Mouse (Mus musculus) lung, embryonic 14.5 days (tissue): ENCODE data around the gene Atp13a2. TPM values are rescaled to one million over a fixed set of nuclear protein-coding genes. Genes with fewer than 3 reads are reported as not detected.

Source experiments
- ATAC-seq: fragments of 200-750 bp; cut with Nextera tagmentation; 2 replicates; pipeline ENCODE4 v1.8.0; 2017; ENCODE audit warnings: mild to moderate bottlenecking, moderate TSS enrichment, moderate library complexity; ENCODE audit not compliant: insufficient read depth
- DNase-seq: peaks from one replicate; pipeline ENCODE4 v3.0.0-alpha.2; 2015
- H3K27ac ChIP-seq: fragments of 300-500 bp; sonication (generic); 2 replicates; pipeline ENCODE4 v1.5.1; 2014; ENCODE audit warnings: low read depth, mild to moderate bottlenecking, moderate library complexity
- H3K27me3 ChIP-seq: fragments of 300-500 bp; sonication (generic); 2 replicates; pipeline ENCODE4 v1.6.1; 2014; ENCODE audit warnings: low read length, control low read depth; ENCODE audit not compliant: insufficient read depth
- H3K36me3 ChIP-seq: fragments of 300-500 bp; sonication (generic); 2 replicates; pipeline ENCODE4 v1.6.1; 2014; ENCODE audit warnings: control low read depth; ENCODE audit not compliant: insufficient read depth
- H3K4me1 ChIP-seq: fragments of 300-500 bp; sonication (generic); 2 replicates; pipeline ENCODE4 v1.6.1; 2014; ENCODE audit warnings: antibody characterized with exemption, control low read depth; ENCODE audit not compliant: insufficient read depth
- H3K4me2 ChIP-seq: fragments of 300-500 bp; sonication (generic); 2 replicates; pipeline ENCODE4 v1.6.1; 2014; ENCODE audit warnings: mild to moderate bottlenecking
- H3K4me3 ChIP-seq: fragments of 300-500 bp; sonication (generic); 2 replicates; pipeline ENCODE4 v1.5.1; 2014; ENCODE audit warnings: low read depth, low read length
- H3K9ac ChIP-seq: fragments of 300-500 bp; sonication (generic); 2 replicates; pipeline ENCODE4 v1.6.1; 2014
- H3K9me3 ChIP-seq: fragments of 300-500 bp; sonication (generic); 2 replicates; pipeline ENCODE4 v1.6.1; 2016; ENCODE audit warnings: low read depth, low read length, control low read depth
- CTCF ChIP-seq: IDR thresholded peaks from 2 replicates; pipeline ENCODE4 v1.5.1; 2016; ENCODE audit warnings: antibody characterized with exemption, low read depth
- WGBS: fragments of 180-500 bp; shearing (Covaris S2); extraction: QIAGEN DNeasy Blood & Tissue Kit; methylation state at CpG from one replicate; pipeline ENCODE4 v1.1.7; 2014; 5-methylcytosine and 5-hydroxymethylcytosine counted together
- polyA plus RNA-seq: library from polyadenylated mRNA; unstranded; fragments of >200 nt; fragmentation: Nextera tagmentation; extraction: Ambion mirVana; gene quantifications from 2 replicates; pipeline ENCODE4 v1.2.1, GENCODE M21; 2014

The Atp13a2 gene
- polyA plus RNA-seq, 1 experiment from 2014 or later: 37.2 TPM

GRCm38 (mm10) chr4:140987476-140987875 is 803 bp downstream of the Atp13a2 start:
- Histone ChIP-seq H3K27ac (no peak overlapping the region), H3K36me3 (peaks cover 3% of the 10 kb centered on the region; the same call in 1 of the 2 replicates), H3K9me3 (no peaks in the 10 kb centered on the region), H3K4me1 (peaks cover 5% of the 10 kb centered on the region), H3K27me3 (no peaks in the 10 kb centered on the region), H3K9ac (peak overlapping the region; percentile 75), H3K4me2 (peak overlapping the region; percentile 88), H3K4me3 (peak overlapping the region; percentile 94)
- 23% methylated on average over 7 of the region's 7 CpGs for WGBS
- no peak for TF ChIP-seq CTCF
- no peak for ATAC-seq
- peak; percentile 19 for DNase-seq

GRCm38 (mm10) chr4:140988706-140989290 is 2.1 kb downstream of the Atp13a2 start:
- H3K27me3 ChIP-seq: no peaks in the 10 kb centered on the region
- ATAC-seq: no peak
- H3K4me1 ChIP-seq: peaks cover 5% of the 10 kb centered on the region
- H3K27ac ChIP-seq: no peak overlapping the region
- no peak overlapping the region for H3K4me3 ChIP-seq
- no peak for DNase-seq
- H3K9ac ChIP-seq: no peak overlapping the region
- peaks cover 14% of the 10 kb centered on the region; the same call in 1 of the 2 replicates for H3K36me3 ChIP-seq
- no peak overlapping the region for H3K4me2 ChIP-seq
- H3K9me3 ChIP-seq: no peaks in the 10 kb centered on the region
- 66% methylated on average over 7 of the region's 7 CpGs for WGBS
- TF ChIP-seq CTCF: no peak

GRCm38 (mm10) chr4:140989447-140989846 is 2.8 kb downstream of the Atp13a2 start:
- DNase-seq (no peak), ATAC-seq (no peak)
- TF ChIP-seq CTCF: no peak
- no peak overlapping the region for H3K4me2 ChIP-seq
- no peaks in the 10 kb centered on the region for H3K9me3 ChIP-seq
- no peak overlapping the region for H3K9ac ChIP-seq
- no peak overlapping the region for H3K27ac ChIP-seq
- 91% methylated on average over 14 of the region's 14 CpGs for WGBS
- H3K27me3 ChIP-seq: no peaks in the 10 kb centered on the region
- H3K36me3 ChIP-seq: peaks cover 19% of the 10 kb centered on the region
- H3K4me3 ChIP-seq: no peak overlapping the region
- peaks cover 5% of the 10 kb centered on the region for H3K4me1 ChIP-seq

- no peaks in the 10 kb centered on the region for H3K9me3 ChIP-seq
- WGBS: 85% methylated on average over 20 of the region's 20 CpGs
- ATAC-seq: no peak
Measured at GRCm38 (mm10) chr4:140992215-140992614, 5.5 kb downstream of the Atp13a2 start.

GRCm38 (mm10) chr4:140993846-140994245 is 7.2 kb downstream of the Atp13a2 start:
- Histone ChIP-seq H3K27me3 (no peaks in the 10 kb centered on the region), H3K36me3 (peaks cover 58% of the 10 kb centered on the region), H3K9me3 (no peaks in the 10 kb centered on the region), H3K4me2 (no peak overlapping the region), H3K27ac (no peak overlapping the region), H3K4me3 (no peak overlapping the region), H3K9ac (no peak overlapping the region), H3K4me1 (no peaks in the 10 kb centered on the region)
- DNase-seq: no peak
- 73% methylated on average over 8 of the region's 8 CpGs for WGBS
- no peak for ATAC-seq
- TF ChIP-seq CTCF: no peak

More at GRCm38 (mm10) chr4:140992215-140992614, 5.5 kb downstream of the Atp13a2 start:
- H3K4me3 ChIP-seq: no peak overlapping the region
- no peaks in the 10 kb centered on the region for H3K27me3 ChIP-seq
- no peak overlapping the region for H3K27ac ChIP-seq
- no peak overlapping the region for H3K9ac ChIP-seq
- no peak for TF ChIP-seq CTCF
- no peak overlapping the region for H3K4me2 ChIP-seq
- peaks cover 5% of the 10 kb centered on the region for H3K4me1 ChIP-seq
- no peak for DNase-seq
- H3K36me3 ChIP-seq: peaks cover 45% of the 10 kb centered on the region

GRCm38 (mm10) chr4:140995811-140996210 is 9.1 kb downstream of the Atp13a2 start:
- Histone ChIP-seq H3K9me3 (no peaks in the 10 kb centered on the region), H3K4me3 (no peak overlapping the region), H3K27me3 (no peaks in the 10 kb centered on the region), H3K4me1 (no peaks in the 10 kb centered on the region), H3K4me2 (no peak overlapping the region), H3K36me3 (peaks cover 75% of the 10 kb centered on the region), H3K9ac (no peak overlapping the region), H3K27ac (no peak overlapping the region)
- no peak for ATAC-seq
- DNase-seq: no peak
- 87% methylated on average over 8 of the region's 8 CpGs for WGBS
- no peak for TF ChIP-seq CTCF

- Histone ChIP-seq H3K4me2 (no peak overlapping the region), H3K27me3 (no peaks in the 10 kb centered on the region)
Measured at GRCm38 (mm10) chr4:140996812-140997211, 10.1 kb downstream of the Atp13a2 start.

More at GRCm38 (mm10) chr4:140996812-140997211, 10.1 kb downstream of the Atp13a2 start:
- 92% methylated on average over 9 of the region's 9 CpGs for WGBS
- H3K4me3 ChIP-seq: no peak overlapping the region
- no peaks in the 10 kb centered on the region for H3K4me1 ChIP-seq
- no peak overlapping the region for H3K9ac ChIP-seq
- no peak for DNase-seq
- H3K27ac ChIP-seq: no peak overlapping the region
- no peak for ATAC-seq
- H3K9me3 ChIP-seq: no peaks in the 10 kb centered on the region
- no peak for TF ChIP-seq CTCF
- H3K36me3 ChIP-seq: peaks cover 85% of the 10 kb centered on the region
